Mouse (Mus musculus) CH12.LX (cell line): Measurements from ENCODE around the gene Sox2. TPM values are rescaled to one million over a fixed set of nuclear protein-coding genes. Genes with fewer than 3 reads are reported as not detected.

Source experiments
- DNase-seq: peaks from one replicate; pipeline ENCODE4 v3.0.0-alpha.2; 2013; ENCODE audit errors: extremely low read depth
- H3K27ac ChIP-seq: 2 replicates; pipeline ENCODE4 v1.5.1; 2012; ENCODE audit warnings: low read depth, mild to moderate bottlenecking, control low read depth, moderate library complexity; ENCODE audit not compliant: insufficient read depth
- H3K27me3 ChIP-seq: replicated peaks from 2 replicates; pipeline ENCODE3; 2012; ENCODE audit warnings: inconsistent platforms
- H3K36me3 ChIP-seq, 2 experiments: replicated peaks in 1 of 2; 2 replicates each; pipeline versions ENCODE3 to v1.6.1; 2012; ENCODE audit warnings: inconsistent platforms in 1 of 2, low read length in 1 of 2, mild to moderate bottlenecking in 1 of 2, mixed read lengths in 1 of 2, moderate library complexity in 1 of 2; ENCODE audit not compliant: control insufficient read depth in 1 of 2, insufficient read depth in 1 of 2
- H3K4me1 ChIP-seq, 2 experiments: 2 replicates each; pipeline ENCODE4 v1.6.1; 2012; ENCODE audit warnings: inconsistent platforms in 1 of 2, moderate library complexity in 1 of 2; ENCODE audit not compliant: insufficient read depth in 2 of 2, control insufficient read depth in 1 of 2
- H3K4me2 ChIP-seq: 2 replicates; pipeline ENCODE4 v1.6.1; 2012; ENCODE audit warnings: low read depth, mild to moderate bottlenecking, control low read depth; ENCODE audit not compliant: poor library complexity, insufficient read depth, severe bottlenecking
- H3K4me3 ChIP-seq, 3 experiments: fragments of 150-350 bp in 1 of 3; sonication (generic) in 1 of 3; replicated peaks in 1 of 3; 2 replicates each; pipeline versions ENCODE3 to v1.5.1; 2011 to 2012; ENCODE audit warnings: low read depth in 2 of 3, low read length in 2 of 3, mild to moderate bottlenecking in 2 of 3, moderate library complexity in 2 of 3, control low read depth in 1 of 3, improper control_type of control experiment in 1 of 3, inconsistent platforms in 1 of 3, mixed read lengths in 1 of 3; ENCODE audit not compliant: poor library complexity in 1 of 3
- H3K79me2 ChIP-seq: replicated peaks from 2 replicates; pipeline ENCODE4 v1.6.1; 2012; ENCODE audit warnings: mild to moderate bottlenecking, moderate library complexity; ENCODE audit not compliant: control insufficient read depth, poor library complexity, insufficient read depth, severe bottlenecking; ENCODE audit errors: extremely low read depth
- H3K9ac ChIP-seq: 2 replicates; pipeline ENCODE4 v1.6.1; 2012; ENCODE audit warnings: low read depth, mild to moderate bottlenecking, control low read depth, moderate library complexity; ENCODE audit not compliant: insufficient read depth
- H3K9me3 ChIP-seq: replicated peaks from 2 replicates; pipeline ENCODE3; 2012; ENCODE audit warnings: low read length, inconsistent platforms, mixed read lengths
- BHLHE40 ChIP-seq: IDR thresholded peaks from 2 replicates; pipeline ENCODE4 v1.6.1; 2011; ENCODE audit warnings: mild to moderate bottlenecking, low read depth, low read length, improper control_type of control experiment
- CHD2 ChIP-seq: IDR thresholded peaks from 2 replicates; pipeline ENCODE4 v1.6.1; 2011; ENCODE audit warnings: low read length, improper control_type of control experiment
- E2F4 ChIP-seq: IDR thresholded peaks from 2 replicates; pipeline ENCODE4 v1.6.1; 2011; ENCODE audit warnings: low read depth, low read length, improper control_type of control experiment; ENCODE audit not compliant: insufficient replicate concordance
- ELF1 ChIP-seq: IDR thresholded peaks from 2 replicates; pipeline ENCODE4 v1.6.1; 2014; ENCODE audit warnings: low read depth, mild to moderate bottlenecking, inconsistent platforms, low read length, improper control_type of control experiment
- ETS1 ChIP-seq: conservative IDR thresholded peaks from 2 replicates; pipeline ENCODE4 v1.6.1; 2012; ENCODE audit warnings: low read depth, mild to moderate bottlenecking, inconsistent platforms, low read length, improper control_type of control experiment, moderate library complexity
- GABPA ChIP-seq: IDR thresholded peaks from 2 replicates; pipeline ENCODE4 v1.6.1; 2012; ENCODE audit warnings: low read depth, low read length, improper control_type of control experiment, inconsistent platforms; ENCODE audit not compliant: insufficient replicate concordance
- JUND ChIP-seq: conservative IDR thresholded peaks from 2 replicates; pipeline ENCODE4 v1.6.1; 2011; ENCODE audit warnings: low read depth, low read length, improper control_type of control experiment
- KAT2A ChIP-seq: IDR thresholded peaks from 2 replicates; pipeline ENCODE4 v1.6.1; 2012; ENCODE audit warnings: low read length, improper control_type of control experiment, inconsistent platforms; ENCODE audit not compliant: insufficient replicate concordance
- MAFK ChIP-seq: IDR thresholded peaks from 2 replicates; pipeline ENCODE4 v1.6.1; 2011; ENCODE audit warnings: low read length, improper control_type of control experiment; ENCODE audit not compliant: insufficient replicate concordance
- MAX ChIP-seq: IDR thresholded peaks from 2 replicates; pipeline ENCODE4 v1.6.1; 2011; ENCODE audit warnings: low read length, improper control_type of control experiment
- MAZ ChIP-seq: IDR thresholded peaks from 2 replicates; pipeline ENCODE4 v1.6.1; 2012; ENCODE audit warnings: low read depth, mild to moderate bottlenecking, inconsistent platforms, low read length, improper control_type of control experiment, moderate library complexity
- MEF2A ChIP-seq: IDR thresholded peaks from 2 replicates; pipeline ENCODE4 v1.6.1; 2014; ENCODE audit warnings: low read depth, mild to moderate bottlenecking, inconsistent platforms, low read length, improper control_type of control experiment, borderline replicate concordance
- MXI1 ChIP-seq: IDR thresholded peaks from 2 replicates; pipeline ENCODE4 v1.6.1; 2011; ENCODE audit warnings: mild to moderate bottlenecking, low read depth, low read length, improper control_type of control experiment
- NRF1 ChIP-seq: IDR thresholded peaks from 2 replicates; pipeline ENCODE4 v1.6.1; 2014; ENCODE audit warnings: low read depth, mild to moderate bottlenecking, inconsistent platforms, low read length, improper control_type of control experiment, moderate library complexity
- PAX5 ChIP-seq: IDR thresholded peaks from 2 replicates; pipeline ENCODE4 v1.6.1; 2012; ENCODE audit warnings: low read length, inconsistent platforms, mixed read lengths
- SMC3 ChIP-seq: IDR thresholded peaks from 2 replicates; pipeline ENCODE4 v1.6.1; 2011; ENCODE audit warnings: low read depth, low read length, improper control_type of control experiment
- TBP ChIP-seq: conservative IDR thresholded peaks from 2 replicates; pipeline ENCODE4 v1.6.1; 2011; ENCODE audit warnings: low read depth, low read length, improper control_type of control experiment
- TCF12 ChIP-seq: IDR thresholded peaks from 2 replicates; pipeline ENCODE4 v1.6.1; 2014; ENCODE audit warnings: low read depth, mild to moderate bottlenecking, inconsistent platforms, low read length, improper control_type of control experiment
- UBTF ChIP-seq: IDR thresholded peaks from 2 replicates; pipeline ENCODE4 v1.6.1; 2012; ENCODE audit warnings: low read depth, mild to moderate bottlenecking, inconsistent platforms, low read length, improper control_type of control experiment, moderate library complexity
- USF1 ChIP-seq: IDR thresholded peaks from 2 replicates; pipeline ENCODE4 v1.6.1; 2014; ENCODE audit warnings: low read depth, mild to moderate bottlenecking, inconsistent platforms, low read length, improper control_type of control experiment
- USF2 ChIP-seq: conservative IDR thresholded peaks from 2 replicates; pipeline ENCODE4 v1.6.1; 2011; ENCODE audit warnings: low read depth, low read length, improper control_type of control experiment
- ZMIZ1 ChIP-seq: IDR thresholded peaks from 2 replicates; pipeline ENCODE4 v1.6.1; 2012; ENCODE audit warnings: low read depth, mild to moderate bottlenecking, inconsistent platforms, low read length, improper control_type of control experiment
- ZNF384 ChIP-seq: IDR thresholded peaks from 2 replicates; pipeline ENCODE4 v1.6.1; 2012; ENCODE audit warnings: low read depth, low read length, improper control_type of control experiment, inconsistent platforms
- dilution Hi-C: fragments of 300-500 bp; cut with MboI; formaldehyde crosslinking; loops from 2 replicates; pipeline ENCODE4 v1.14.3; 2020; ENCODE audit warnings: low sequenced_read_pairs; ENCODE audit not compliant: extremely low pct_unique_long_range_greater_than_20kb, extremely low pct_ligation_motif_present
- in situ Hi-C: fragments of 300-500 bp; cut with MboI; formaldehyde crosslinking; loops from 3 replicates; pipeline ENCODE4 v1.14.3; 2019; ENCODE audit warnings: low sequenced_read_pairs, low pct_ligation_motif_present, low pct_unique_long_range_greater_than_20kb, mixed read lengths
- polyA plus RNA-seq: library from polyadenylated mRNA; unstranded; fragments of >175 nt; gene quantifications from 2 replicates; pipeline ENCODE4 v1.2.1, GENCODE M21; 2012; ENCODE audit warnings: low read depth; ENCODE audit not compliant: insufficient read length
- total RNA-seq, 2 experiments: library from RNA; depleted of rRNA; stranded (reverse); fragments of 300-350 nt in 1 of 2; fragments of >200 nt in 1 of 2; gene quantifications; 2 replicates each; pipeline ENCODE4 v1.2.3; 2012 to 2014

Sox2 gene
- total and polyA plus RNA-seq, 3 experiments = not detected

- no peak for TF ChIP-seq NRF1
- TF ChIP-seq ZNF384 = no peak
- no peak for TF ChIP-seq SMC3
- TF ChIP-seq BHLHE40 = no peak
- TF ChIP-seq MEF2A = no peak
- no peak for TF ChIP-seq PAX5
- no peak for TF ChIP-seq MAFK
- TF ChIP-seq ETS1 = no peak
- no peak for TF ChIP-seq TCF12
- TF ChIP-seq MAX = no peak
- TF ChIP-seq TBP = no peak
- no peak for TF ChIP-seq USF2
- no peak for TF ChIP-seq MXI1
- no peak for TF ChIP-seq USF1
- DNase-seq = no peak
- no peak overlapping the region for H3K27ac ChIP-seq
- H3K79me2 ChIP-seq = no peaks in the 10 kb centered on the region
- H3K4me3 ChIP-seq = no peak overlapping the region
- in situ Hi-C loops = no loop called here
- H3K9me3 ChIP-seq = peaks cover 49% of the 10 kb centered on the region
- no peak overlapping the region for H3K9ac ChIP-seq
- no peaks in the 10 kb centered on the region for H3K27me3 ChIP-seq
- H3K4me1 ChIP-seq = no peaks in the 10 kb centered on the region
- no peaks in the 10 kb centered on the region for H3K36me3 ChIP-seq
- dilution Hi-C loops = no loop called here
- no peak overlapping the region for H3K4me2 ChIP-seq
These were observed 1.4 kb downstream of the Sox2 start for GRCm38 (mm10) chr3:34651486-34652170.

- Histone ChIP-seq H3K4me2 (no peak overlapping the region), H3K27ac (no peak overlapping the region), H3K79me2 (no peaks in the 10 kb centered on the region), H3K9me3 (peaks cover 58% of the 10 kb centered on the region), H3K27me3 (no peaks in the 10 kb centered on the region), H3K9ac (no peak overlapping the region), H3K36me3 (no peaks in the 10 kb centered on the region), H3K4me3 (no peak overlapping the region), H3K4me1 (no peaks in the 10 kb centered on the region)
- no peak for DNase-seq
- dilution Hi-C loops = no loop called here
- in situ Hi-C loops = no loop called here
- no peak for TF ChIP-seq E2F4
- no peak for TF ChIP-seq GABPA
- TF ChIP-seq CHD2 = no peak
- TF ChIP-seq BHLHE40 = no peak
- TF ChIP-seq ZMIZ1 = no peak
- TF ChIP-seq ETS1 = no peak
- no peak for TF ChIP-seq MAZ
- no peak for TF ChIP-seq PAX5
- TF ChIP-seq UBTF = no peak
- no peak for TF ChIP-seq KAT2A
- no peak for TF ChIP-seq TCF12
- TF ChIP-seq ELF1 = no peak
- no peak for TF ChIP-seq JUND
- TF ChIP-seq, all 38 proteins: peak for 0
These were observed 2.4 kb downstream of the Sox2 start for GRCm38 (mm10) chr3:34652616-34653015.
